ENCODE assay signal across 10 mouse cellular contexts in genomic region chr17:34411117-34411516, GRCm38 (mm10). TPM values are rescaled to one million over a fixed set of nuclear protein-coding genes. Genes with fewer than 3 reads are reported as not detected.
DNase-seq lines count a peak whose midpoint lies in the region; ATAC-seq and TF ChIP-seq lines count a peak whose summit lies in the region.
"Had no signal": no experiment of that assay in that cellular context is flagged by ENCODE, and none has a peak within 500 bp of the region (broad histone marks: within the 10 kb centered on the region; RNA-seq: fewer than 3 reads in every experiment).

No protein-coding gene starts in this region.

- no peak overlapping the region for H3K27ac ChIP-seq in forebrain, embryonic 11.5 days (ENCODE audit: low read depth, low read length)
- no peak overlapping the region for H3K27ac ChIP-seq in forebrain, embryonic 12.5 days
- no peak overlapping the region for H3K27ac ChIP-seq in bone marrow macrophage, adult 2 months (ENCODE audit: insufficient read depth, low read depth, low read length)
- no peak overlapping the region for H3K27ac ChIP-seq in hindbrain, embryonic 14.5 days
- H3K27ac ChIP-seq in midbrain, embryonic 13.5 days: no peak overlapping the region
- H3K27ac ChIP-seq: liver, embryonic 15.5 days had no signal

- no peak overlapping the region for H3K9ac ChIP-seq in forebrain, embryonic 11.5 days (ENCODE audit: low read length)
- H3K9ac ChIP-seq in forebrain, embryonic 12.5 days: no peak overlapping the region
- no peak overlapping the region for H3K9ac ChIP-seq in hindbrain, embryonic 14.5 days
- H3K9ac ChIP-seq in midbrain, embryonic 13.5 days (replicated peaks): no peak overlapping the region
- H3K9ac ChIP-seq: liver, embryonic 15.5 days had no signal

- TF ChIP-seq CTCF in bone marrow macrophage, adult 2 months (IDR thresholded peaks at IDR 0.05; ENCODE audit: low read depth, low read length): peak; percentile 82

- TF ChIP-seq POLR2A in bone marrow macrophage, adult 2 months (IDR thresholded peaks at IDR 0.05; ENCODE audit: borderline replicate concordance, low read depth, low read length): no peak

- WGBS in forebrain, embryonic 11.5 days: 27% methylated on average over 6 of the region's 6 CpGs
- WGBS in forebrain, embryonic 12.5 days: 29% methylated on average over 6 of the region's 6 CpGs
- 22% methylated on average over 6 of the region's 6 CpGs for WGBS in hindbrain, embryonic 14.5 days
- WGBS in midbrain, embryonic 13.5 days: 26% methylated on average over 6 of the region's 6 CpGs

- no peaks in the 10 kb centered on the region for H3K9me3 ChIP-seq in forebrain, embryonic 11.5 days (ENCODE audit: control insufficient read depth, low read length)
- no peaks in the 10 kb centered on the region for H3K9me3 ChIP-seq in forebrain, embryonic 12.5 days
- H3K9me3 ChIP-seq in hindbrain, embryonic 14.5 days (ENCODE audit: control insufficient read depth, low read length): no peaks in the 10 kb centered on the region
- no peaks in the 10 kb centered on the region for H3K9me3 ChIP-seq in midbrain, embryonic 13.5 days
- H3K9me3 ChIP-seq: liver, embryonic 15.5 days had no signal

- H3K4me2 ChIP-seq in forebrain, embryonic 11.5 days (ENCODE audit: low read depth, low read length, severe bottlenecking): no peak overlapping the region
- H3K4me2 ChIP-seq in forebrain, embryonic 12.5 days: no peak overlapping the region
- H3K4me2 ChIP-seq in hindbrain, embryonic 14.5 days (replicated peaks): no peak overlapping the region
- H3K4me2 ChIP-seq in midbrain, embryonic 13.5 days (replicated peaks): no peak overlapping the region
- H3K4me2 ChIP-seq: liver, embryonic 15.5 days had no signal

- no peaks in the 10 kb centered on the region for H3K27me3 ChIP-seq in forebrain, embryonic 11.5 days (ENCODE audit: control insufficient read depth, insufficient read depth, low read length)
- H3K27me3 ChIP-seq in forebrain, embryonic 12.5 days: peaks cover 14% of the 10 kb centered on the region; the same call in 1 of the 2 replicates
- H3K27me3 ChIP-seq in hindbrain, embryonic 14.5 days (ENCODE audit: control insufficient read depth, insufficient read depth, low read length): no peaks in the 10 kb centered on the region
- 0 out of 2 replicates have a peak, but pooled peaks cover 10% of the 10 kb centered on the region for H3K27me3 ChIP-seq in midbrain, embryonic 13.5 days

- no peaks in the 10 kb centered on the region for H3K36me3 ChIP-seq in forebrain, embryonic 11.5 days (ENCODE audit: control insufficient read depth, insufficient read depth, low read length)
- no peaks in the 10 kb centered on the region for H3K36me3 ChIP-seq in forebrain, embryonic 12.5 days (replicated peaks)
- no peaks in the 10 kb centered on the region for H3K36me3 ChIP-seq in hindbrain, embryonic 14.5 days (replicated peaks; ENCODE audit: control insufficient read depth, insufficient read depth)
- no peaks in the 10 kb centered on the region for H3K36me3 ChIP-seq in midbrain, embryonic 13.5 days
- H3K36me3 ChIP-seq: liver, embryonic 15.5 days had no signal

- H3K4me3 ChIP-seq in forebrain, embryonic 11.5 days (ENCODE audit: low read depth, low read length): no peak overlapping the region
- no peak overlapping the region for H3K4me3 ChIP-seq in forebrain, embryonic 12.5 days (replicated peaks)
- no peak overlapping the region for H3K4me3 ChIP-seq in bone marrow macrophage, adult 2 months (ENCODE audit: insufficient read depth, low read length)
- no peak overlapping the region for H3K4me3 ChIP-seq in hindbrain, embryonic 14.5 days (replicated peaks; ENCODE audit: low read length)
- no peak overlapping the region for H3K4me3 ChIP-seq in midbrain, embryonic 13.5 days (replicated peaks)
- H3K4me3 ChIP-seq: liver, embryonic 15.5 days had no signal

- peak; percentile 75 for DNase-seq in forebrain, embryonic 11.5 days (ENCODE audit: low spot score)
- peak; percentile 82 for DNase-seq in hindbrain, embryonic 14.5 days (ENCODE audit: low spot score)
- DNase-seq in left cerebral cortex, adult 8-10 months (ENCODE audit: low spot score in 2 of 2): peak; percentile 35 to 60
- peak; percentile 53 for DNase-seq in spleen, adult 12 weeks (ENCODE audit: low spot score)

- ATAC-seq in forebrain, embryonic 11.5 days (replicated peaks; ENCODE audit: low FRiP score): 0 out of 2 replicates have a peak, but pooled peaks have one; percentile 18
- ATAC-seq in forebrain, embryonic 12.5 days (ENCODE audit: low FRiP score): no peak
- peak; percentile 72; the same call in 1 of the 2 replicates for ATAC-seq in erythroid progenitor cell, adult 5-6 weeks (replicated peaks; ENCODE audit: low FRiP score, poor library complexity, severe bottlenecking)
- no peak for ATAC-seq in hindbrain, embryonic 14.5 days (ENCODE audit: low FRiP score)
- ATAC-seq in midbrain, embryonic 13.5 days: peak; percentile 55

- no peaks in the 10 kb centered on the region for H3K4me1 ChIP-seq in forebrain, embryonic 11.5 days (replicated peaks; ENCODE audit: control insufficient read depth, insufficient read depth, low read length)
- H3K4me1 ChIP-seq in forebrain, embryonic 12.5 days: no peaks in the 10 kb centered on the region
- H3K4me1 ChIP-seq in bone marrow macrophage, adult 2 months (ENCODE audit: control insufficient read depth, insufficient read depth, low read length): no peaks in the 10 kb centered on the region
- no peaks in the 10 kb centered on the region for H3K4me1 ChIP-seq in hindbrain, embryonic 14.5 days (replicated peaks; ENCODE audit: control insufficient read depth, insufficient read depth, low read length)
- no peaks in the 10 kb centered on the region for H3K4me1 ChIP-seq in midbrain, embryonic 13.5 days (replicated peaks)
- H3K4me1 ChIP-seq: liver, embryonic 15.5 days had no signal

RNA-seq across cellular contexts. Expression of gene BC051142, which starts 12.5 kb away (rescaled TPM):
- 1.5 and 2.1 TPM in 2 replicates for polyA plus RNA-seq in forebrain, embryonic 11.5 days (2014; fragmentation: Nextera tagmentation; extraction: Ambion mirVana)
- 2.4 and 2.6 TPM in 2 replicates for polyA plus RNA-seq in forebrain, embryonic 12.5 days (2016; fragmentation: Nextera tagmentation; extraction: Ambion mirVana)
- 0.95 TPM in 1 of 2 replicates, not detected in the other for polyA plus RNA-seq in bone marrow macrophage, adult 2 months (2012; ENCODE audit: insufficient read depth, insufficient read length, missing spikeins)
- total RNA-seq in erythroid progenitor cell, adult 5-6 weeks (2015; ENCODE audit: low replicate concordance): not detected in 2 replicates
- not detected in 2 replicates for total RNA-seq in erythroid progenitor cell, adult 5-6 weeks (2017; ENCODE audit: low replicate concordance)
- 4.2 and 5.6 TPM in 2 replicates for polyA plus RNA-seq in hindbrain, embryonic 14.5 days (2014; fragmentation: Nextera tagmentation; extraction: Ambion mirVana)
- 1 to 10 TPM; 3.3 to 5.1 (median 4.3) TPM for total RNA-seq in left cerebral cortex, adult 8-10 months (2022)
- polyA plus RNA-seq in midbrain, embryonic 13.5 days (2015; fragmentation: Nextera tagmentation; extraction: Ambion mirVana): 4.6 and 5.6 TPM in 2 replicates
- polyA plus RNA-seq: C2C12; liver, embryonic 15.5 days had no signal

RNA-seq across cellular contexts. Expression of gene Btnl1, which starts 34.2 kb away (rescaled TPM):
- polyA plus RNA-seq in forebrain, embryonic 11.5 days (2014; fragmentation: Nextera tagmentation; extraction: Ambion mirVana): not detected in 2 replicates
- not detected in 2 replicates for polyA plus RNA-seq in forebrain, embryonic 12.5 days (2016; fragmentation: Nextera tagmentation; extraction: Ambion mirVana)
- not detected in 2 replicates for polyA plus RNA-seq in bone marrow macrophage, adult 2 months (2012; ENCODE audit: insufficient read depth, insufficient read length, missing spikeins)
- total RNA-seq in erythroid progenitor cell, adult 5-6 weeks (2015; ENCODE audit: low replicate concordance): not detected in 2 replicates
- total RNA-seq in erythroid progenitor cell, adult 5-6 weeks (2017; ENCODE audit: low replicate concordance): not detected in 2 replicates
- polyA plus RNA-seq in hindbrain, embryonic 14.5 days (2014; fragmentation: Nextera tagmentation; extraction: Ambion mirVana): not detected in 2 replicates
- not detected for total RNA-seq in left cerebral cortex, adult 8-10 months (2022)
- not detected in 2 replicates for polyA plus RNA-seq in midbrain, embryonic 13.5 days (2015; fragmentation: Nextera tagmentation; extraction: Ambion mirVana)
- polyA plus RNA-seq: C2C12; liver, embryonic 15.5 days had no signal

RNA-seq across cellular contexts. Expression of gene Btnl2, which starts 56.5 kb away (rescaled TPM):
- polyA plus RNA-seq in forebrain, embryonic 11.5 days (2014; fragmentation: Nextera tagmentation; extraction: Ambion mirVana): not detected in 2 replicates
- not detected in 2 replicates for polyA plus RNA-seq in forebrain, embryonic 12.5 days (2016; fragmentation: Nextera tagmentation; extraction: Ambion mirVana)
- 0.41 and 0.71 TPM in 2 replicates for polyA plus RNA-seq in bone marrow macrophage, adult 2 months (2012; ENCODE audit: insufficient read depth, insufficient read length, missing spikeins)
- not detected in 2 replicates for total RNA-seq in erythroid progenitor cell, adult 5-6 weeks (2015; ENCODE audit: low replicate concordance)
- total RNA-seq in erythroid progenitor cell, adult 5-6 weeks (2017; ENCODE audit: low replicate concordance): not detected in 2 replicates
- 0.10 TPM in 1 of 2 replicates, not detected in the other for polyA plus RNA-seq in hindbrain, embryonic 14.5 days (2014; fragmentation: Nextera tagmentation; extraction: Ambion mirVana)
- total RNA-seq in left cerebral cortex, adult 8-10 months (2022): under 1 TPM; 0.49 to 0.82 (median 0.63) TPM
- polyA plus RNA-seq in midbrain, embryonic 13.5 days (2015; fragmentation: Nextera tagmentation; extraction: Ambion mirVana): not detected in 2 replicates
- polyA plus RNA-seq: C2C12 had no signal

Comparison
In these comparisons a context has a peak if more than half of its experiments do, and no peak if none do; other contexts are left out.
1. ATAC-seq: peak in forebrain, embryonic 11.5 days (single experiment), erythroid progenitor cell, adult 5-6 weeks (single experiment) and midbrain, embryonic 13.5 days (single experiment); none in forebrain, embryonic 12.5 days (single experiment) and hindbrain, embryonic 14.5 days (single experiment).
2. Peak in every context shown above with its lines, with median percentiles within 50 percentile points of each other: DNase-seq.